Mouse (Mus musculus) CH12.LX (cell line): ENCODE measurements at regions not wholly inside any gene's neighbourhood (a gene's known extent, or its start where the extent isn't known, plus 50 kb on each side); places are given as distances from the start of the nearest gene placed in this dataset.

Experiments used
- DNase-seq: peaks from one replicate; pipeline ENCODE4 v3.0.0-alpha.2; 2013; ENCODE audit errors: extremely low read depth
- H3K27ac ChIP-seq: 2 replicates; pipeline ENCODE4 v1.5.1; 2012; ENCODE audit warnings: low read depth, mild to moderate bottlenecking, control low read depth, moderate library complexity; ENCODE audit not compliant: insufficient read depth
- H3K27me3 ChIP-seq: replicated peaks from 2 replicates; pipeline ENCODE3; 2012; ENCODE audit warnings: inconsistent platforms
- H3K36me3 ChIP-seq, 2 experiments: replicated peaks in 1 of 2; 2 replicates each; pipeline versions ENCODE3 to v1.6.1; 2012; ENCODE audit warnings: inconsistent platforms in 1 of 2, low read length in 1 of 2, mild to moderate bottlenecking in 1 of 2, mixed read lengths in 1 of 2, moderate library complexity in 1 of 2; ENCODE audit not compliant: control insufficient read depth in 1 of 2, insufficient read depth in 1 of 2
- H3K4me1 ChIP-seq, 2 experiments: 2 replicates each; pipeline ENCODE4 v1.6.1; 2012; ENCODE audit warnings: inconsistent platforms in 1 of 2, moderate library complexity in 1 of 2; ENCODE audit not compliant: insufficient read depth in 2 of 2, control insufficient read depth in 1 of 2
- H3K4me2 ChIP-seq: 2 replicates; pipeline ENCODE4 v1.6.1; 2012; ENCODE audit warnings: low read depth, mild to moderate bottlenecking, control low read depth; ENCODE audit not compliant: poor library complexity, insufficient read depth, severe bottlenecking
- H3K4me3 ChIP-seq, 3 experiments: fragments of 150-350 bp in 1 of 3; sonication (generic) in 1 of 3; replicated peaks in 1 of 3; 2 replicates each; pipeline versions ENCODE3 to v1.5.1; 2011 to 2012; ENCODE audit warnings: low read depth in 2 of 3, low read length in 2 of 3, mild to moderate bottlenecking in 2 of 3, moderate library complexity in 2 of 3, control low read depth in 1 of 3, improper control_type of control experiment in 1 of 3, inconsistent platforms in 1 of 3, mixed read lengths in 1 of 3; ENCODE audit not compliant: poor library complexity in 1 of 3
- H3K79me2 ChIP-seq: replicated peaks from 2 replicates; pipeline ENCODE4 v1.6.1; 2012; ENCODE audit warnings: mild to moderate bottlenecking, moderate library complexity; ENCODE audit not compliant: control insufficient read depth, poor library complexity, insufficient read depth, severe bottlenecking; ENCODE audit errors: extremely low read depth
- H3K9ac ChIP-seq: 2 replicates; pipeline ENCODE4 v1.6.1; 2012; ENCODE audit warnings: low read depth, mild to moderate bottlenecking, control low read depth, moderate library complexity; ENCODE audit not compliant: insufficient read depth
- H3K9me3 ChIP-seq: replicated peaks from 2 replicates; pipeline ENCODE3; 2012; ENCODE audit warnings: low read length, inconsistent platforms, mixed read lengths
- CHD1 ChIP-seq: IDR thresholded peaks from 2 replicates; pipeline ENCODE4 v1.6.1; 2012; ENCODE audit warnings: low read depth, low read length, improper control_type of control experiment, inconsistent platforms
- CHD2 ChIP-seq: IDR thresholded peaks from 2 replicates; pipeline ENCODE4 v1.6.1; 2011; ENCODE audit warnings: low read length, improper control_type of control experiment
- ELF1 ChIP-seq: IDR thresholded peaks from 2 replicates; pipeline ENCODE4 v1.6.1; 2014; ENCODE audit warnings: low read depth, mild to moderate bottlenecking, inconsistent platforms, low read length, improper control_type of control experiment
- EP300 ChIP-seq: IDR thresholded peaks from 2 replicates; pipeline ENCODE4 v1.6.1; 2011; ENCODE audit warnings: low read length, improper control_type of control experiment
- ETS1 ChIP-seq: conservative IDR thresholded peaks from 2 replicates; pipeline ENCODE4 v1.6.1; 2012; ENCODE audit warnings: low read depth, mild to moderate bottlenecking, inconsistent platforms, low read length, improper control_type of control experiment, moderate library complexity
- GABPA ChIP-seq: IDR thresholded peaks from 2 replicates; pipeline ENCODE4 v1.6.1; 2012; ENCODE audit warnings: low read depth, low read length, improper control_type of control experiment, inconsistent platforms; ENCODE audit not compliant: insufficient replicate concordance
- HCFC1 ChIP-seq: IDR thresholded peaks from 2 replicates; pipeline ENCODE4 v1.6.1; 2012; ENCODE audit warnings: low read depth, mild to moderate bottlenecking, inconsistent platforms, low read length, improper control_type of control experiment
- JUN ChIP-seq: IDR thresholded peaks from 2 replicates; pipeline ENCODE4 v1.6.1; 2011; ENCODE audit warnings: low read depth, mild to moderate bottlenecking, low read length, improper control_type of control experiment, moderate library complexity; ENCODE audit not compliant: insufficient read depth
- JUND ChIP-seq: conservative IDR thresholded peaks from 2 replicates; pipeline ENCODE4 v1.6.1; 2011; ENCODE audit warnings: low read depth, low read length, improper control_type of control experiment
- MAFK ChIP-seq: IDR thresholded peaks from 2 replicates; pipeline ENCODE4 v1.6.1; 2011; ENCODE audit warnings: low read length, improper control_type of control experiment; ENCODE audit not compliant: insufficient replicate concordance
- MAX ChIP-seq: IDR thresholded peaks from 2 replicates; pipeline ENCODE4 v1.6.1; 2011; ENCODE audit warnings: low read length, improper control_type of control experiment
- MEF2A ChIP-seq: IDR thresholded peaks from 2 replicates; pipeline ENCODE4 v1.6.1; 2014; ENCODE audit warnings: low read depth, mild to moderate bottlenecking, inconsistent platforms, low read length, improper control_type of control experiment, borderline replicate concordance
- MXI1 ChIP-seq: IDR thresholded peaks from 2 replicates; pipeline ENCODE4 v1.6.1; 2011; ENCODE audit warnings: mild to moderate bottlenecking, low read depth, low read length, improper control_type of control experiment
- MYC ChIP-seq: IDR thresholded peaks from 2 replicates; pipeline ENCODE4 v1.6.1; 2011; ENCODE audit warnings: low read depth, mild to moderate bottlenecking, improper control_type of control experiment, low read length
- NRF1 ChIP-seq: IDR thresholded peaks from 2 replicates; pipeline ENCODE4 v1.6.1; 2014; ENCODE audit warnings: low read depth, mild to moderate bottlenecking, inconsistent platforms, low read length, improper control_type of control experiment, moderate library complexity
- POLR2A ChIP-seq: IDR thresholded peaks from 2 replicates; pipeline ENCODE4 v1.6.1; 2011; ENCODE audit warnings: low read depth, mild to moderate bottlenecking, improper control_type of control experiment, low read length
- RAD21 ChIP-seq: IDR thresholded peaks from 2 replicates; pipeline ENCODE4 v1.6.1; 2011; ENCODE audit warnings: low read depth, mild to moderate bottlenecking, low read length, improper control_type of control experiment, moderate library complexity
- RCOR1 ChIP-seq: conservative IDR thresholded peaks from 2 replicates; pipeline ENCODE4 v1.6.1; 2012; ENCODE audit warnings: low read depth, mild to moderate bottlenecking, inconsistent platforms, low read length, improper control_type of control experiment
- TBP ChIP-seq: conservative IDR thresholded peaks from 2 replicates; pipeline ENCODE4 v1.6.1; 2011; ENCODE audit warnings: low read depth, low read length, improper control_type of control experiment
- TCF12 ChIP-seq: IDR thresholded peaks from 2 replicates; pipeline ENCODE4 v1.6.1; 2014; ENCODE audit warnings: low read depth, mild to moderate bottlenecking, inconsistent platforms, low read length, improper control_type of control experiment
- UBTF ChIP-seq: IDR thresholded peaks from 2 replicates; pipeline ENCODE4 v1.6.1; 2012; ENCODE audit warnings: low read depth, mild to moderate bottlenecking, inconsistent platforms, low read length, improper control_type of control experiment, moderate library complexity
- ZC3H11A ChIP-seq: IDR thresholded peaks from 2 replicates; pipeline ENCODE4 v1.6.1; 2012; ENCODE audit warnings: low read depth, mild to moderate bottlenecking, inconsistent platforms, low read length, improper control_type of control experiment
- dilution Hi-C: fragments of 300-500 bp; cut with MboI; formaldehyde crosslinking; loops from 2 replicates; pipeline ENCODE4 v1.14.3; 2020; ENCODE audit warnings: low sequenced_read_pairs; ENCODE audit not compliant: extremely low pct_unique_long_range_greater_than_20kb, extremely low pct_ligation_motif_present
- in situ Hi-C: fragments of 300-500 bp; cut with MboI; formaldehyde crosslinking; loops from 3 replicates; pipeline ENCODE4 v1.14.3; 2019; ENCODE audit warnings: low sequenced_read_pairs, low pct_ligation_motif_present, low pct_unique_long_range_greater_than_20kb, mixed read lengths

- TF ChIP-seq JUN (no peak), POLR2A (no peak), RAD21 (no peak), MAFK (no peak), NRF1 (no peak), RCOR1 (no peak), CHD2 (no peak), ETS1 (no peak), ZC3H11A (no peak), GABPA (no peak), CHD1 (no peak), EP300 (no peak)
- Histone ChIP-seq H3K4me3 (no peak overlapping the region), H3K36me3 (no peaks in the 10 kb centered on the region), H3K27ac (no peak overlapping the region), H3K27me3 (no peaks in the 10 kb centered on the region), H3K4me2 (no peak overlapping the region), H3K9me3 (no peaks in the 10 kb centered on the region), H3K9ac (no peak overlapping the region), H3K79me2 (no peaks in the 10 kb centered on the region), H3K4me1 (peaks cover 30 to 75% of the 10 kb centered on the region in 2 experiments)
- no peak for DNase-seq
- dilution Hi-C loops: no loop called here
- in situ Hi-C loops: no loop called here
Measured at GRCm38 (mm10) chr12:79905828-79906737, 206.7 kb downstream of the Zfp36l1 start.

GRCm38 (mm10) chr12:79904913-79905549, 207.8 kb downstream of the Zfp36l1 start:
- Histone ChIP-seq H3K4me1 (peaks cover 24 to 64% of the 10 kb centered on the region in 2 experiments), H3K9me3 (no peaks in the 10 kb centered on the region), H3K4me3 (no peak overlapping the region), H3K9ac (no peak overlapping the region), H3K27me3 (no peaks in the 10 kb centered on the region), H3K4me2 (no peak overlapping the region), H3K27ac (no peak overlapping the region), H3K36me3 (no peaks in the 10 kb centered on the region), H3K79me2 (no peaks in the 10 kb centered on the region)
- dilution Hi-C loops: no loop called here
- in situ Hi-C loops: no loop called here
- no peak for DNase-seq
- TF ChIP-seq MEF2A (no peak), NRF1 (no peak), UBTF (no peak), JUND (no peak), JUN (no peak), MAX (no peak), ELF1 (no peak), MXI1 (no peak), ZC3H11A (no peak), POLR2A (no peak), ETS1 (no peak), TBP (no peak), GABPA (no peak), TCF12 (no peak), MYC (no peak), HCFC1 (no peak), MAFK (no peak)
